Mouse (Mus musculus) hindbrain, postnatal 0 days (tissue): Measurements from ENCODE around the gene Mylk2. TPM values are rescaled to one million over a fixed set of nuclear protein-coding genes. Genes with fewer than 3 reads are reported as not detected.

Source experiments
- ATAC-seq: fragments of 200-750 bp; cut with Nextera tagmentation; 2 replicates; pipeline ENCODE4 v1.8.0; 2017; ENCODE audit warnings: mild to moderate bottlenecking, moderate TSS enrichment, moderate library complexity
- DNase-seq: peaks from one replicate; pipeline ENCODE4 v3.0.0-alpha.2; 2015; ENCODE audit warnings: low spot score
- H3K27ac ChIP-seq: fragments of 300-500 bp; sonication (generic); 2 replicates; pipeline ENCODE4 v1.5.1; 2014; ENCODE audit warnings: mild to moderate bottlenecking
- H3K27me3 ChIP-seq: fragments of 300-500 bp; sonication (generic); 2 replicates; pipeline ENCODE4 v1.6.1; 2014; ENCODE audit warnings: low read length, mixed read lengths; ENCODE audit not compliant: insufficient read depth
- H3K36me3 ChIP-seq: fragments of 300-500 bp; sonication (generic); 2 replicates; pipeline ENCODE4 v1.6.1; 2014; ENCODE audit warnings: low read length, mixed read lengths; ENCODE audit not compliant: insufficient read depth
- H3K4me1 ChIP-seq: fragments of 300-500 bp; sonication (generic); 2 replicates; pipeline ENCODE4 v1.6.1; 2014; ENCODE audit warnings: antibody characterized with exemption, low read length, mixed read lengths; ENCODE audit not compliant: insufficient read depth
- H3K4me2 ChIP-seq: fragments of 300-500 bp; sonication (generic); 2 replicates; pipeline ENCODE4 v1.6.1; 2014; ENCODE audit warnings: low read depth, mild to moderate bottlenecking, low read length, moderate library complexity, mixed read lengths
- H3K4me3 ChIP-seq: fragments of 300-500 bp; sonication (generic); 2 replicates; pipeline ENCODE4 v1.5.1; 2014; ENCODE audit warnings: low read length
- H3K9ac ChIP-seq: fragments of 300-500 bp; sonication (generic); replicated peaks from 2 replicates; pipeline ENCODE4 v1.6.1; 2014; ENCODE audit warnings: mild to moderate bottlenecking, low read length, moderate library complexity, mixed read lengths
- H3K9me3 ChIP-seq: fragments of 300-500 bp; sonication (generic); 2 replicates; pipeline ENCODE4 v1.6.1; 2016; ENCODE audit warnings: low read length, mixed read lengths
- CTCF ChIP-seq: IDR thresholded peaks from 2 replicates; pipeline ENCODE4 v1.5.1; 2016; ENCODE audit warnings: antibody characterized with exemption, control low read depth, low read depth
- WGBS: fragments of 180-500 bp; shearing (Covaris S2); extraction: QIAGEN DNeasy Blood & Tissue Kit; methylation state at CpG from one replicate; pipeline ENCODE4 v1.1.7; 2014; 5-methylcytosine and 5-hydroxymethylcytosine counted together
- polyA plus RNA-seq: library from polyadenylated mRNA; unstranded; fragments of >200 nt; fragmentation: Nextera tagmentation; extraction: Ambion mirVana; gene quantifications from 2 replicates; pipeline ENCODE4 v1.2.1, GENCODE M21; 2015
- total RNA-seq: library from RNA; depleted of rRNA; stranded (reverse); fragments of >200 nt; gene quantifications from 2 replicates; pipeline ENCODE4 v1.2.3, GENCODE M21; 2014; rRNA removed

Gene Mylk2
- total RNA-seq (0.14 and 0.58 TPM in 2 replicates), polyA plus RNA-seq (0.08 and 0.20 TPM in 2 replicates)

- DNase-seq, result no peak
- no peak within 1 kb of the TSS for H3K27ac ChIP-seq
- H3K27me3 ChIP-seq, result peaks cover 8% of the 10 kb centered on the region; the same call in 1 of the 2 replicates
- no peaks in the 10 kb centered on the region for H3K9me3 ChIP-seq
- no peak within 1 kb of the TSS for H3K4me2 ChIP-seq
- no peak within 1 kb of the TSS for H3K4me3 ChIP-seq
- TF ChIP-seq CTCF, result no peak
- no peak within 1 kb of the TSS for H3K9ac ChIP-seq
- H3K4me1 ChIP-seq, result peaks cover 5% of the 10 kb centered on the region; the same call in 1 of the 2 replicates
- no peak for ATAC-seq
- no peaks in the 10 kb centered on the region for H3K36me3 ChIP-seq
- WGBS, result 20% methylated on average over 12 of the region's 12 CpGs
These were observed at the start of gene Mylk2 for GRCm38 (mm10) chr2:152911031-152911430. Gene Mylk2 (plus strand): TSS chr2:152911352.

- 91% methylated on average over 1 of the region's 1 CpGs for WGBS
- Histone ChIP-seq H3K4me2 (no peak overlapping the region), H3K36me3 (no peaks in the 10 kb centered on the region)
These were observed 49.3 kb upstream of the Mylk2 start for GRCm38 (mm10) chr2:152861891-152862290.

GRCm38 (mm10) chr2:152862638-152863037, 48.5 kb upstream of the Mylk2 start:
- WGBS, result 77% methylated on average over 3 of the region's 3 CpGs
- TF ChIP-seq CTCF, result no peak
- Histone ChIP-seq H3K9me3 (no peaks in the 10 kb centered on the region), H3K27ac (no peak overlapping the region), H3K36me3 (no peaks in the 10 kb centered on the region), H3K4me1 (no peaks in the 10 kb centered on the region), H3K9ac (no peak overlapping the region), H3K4me3 (no peak overlapping the region), H3K4me2 (no peak overlapping the region), H3K27me3 (no peaks in the 10 kb centered on the region)
- ATAC-seq (no peak), DNase-seq (no peak)

More at GRCm38 (mm10) chr2:152861891-152862290, 49.3 kb upstream of the Mylk2 start:
- TF ChIP-seq CTCF, result no peak
- H3K4me3 ChIP-seq, result no peak overlapping the region
- H3K27ac ChIP-seq, result no peak overlapping the region
- H3K9me3 ChIP-seq, result no peaks in the 10 kb centered on the region
- H3K9ac ChIP-seq, result no peak overlapping the region
- H3K27me3 ChIP-seq, result no peaks in the 10 kb centered on the region
- ATAC-seq (no peak), DNase-seq (no peak)
- H3K4me1 ChIP-seq, result no peaks in the 10 kb centered on the region

GRCm38 (mm10) chr2:152863346-152863745, 47.8 kb upstream of the Mylk2 start:
- no peak overlapping the region for H3K27ac ChIP-seq
- no peak for TF ChIP-seq CTCF
- no peaks in the 10 kb centered on the region for H3K36me3 ChIP-seq
- no peak overlapping the region for H3K4me2 ChIP-seq
- 93% methylated on average over 6 of the region's 6 CpGs for WGBS
- H3K9me3 ChIP-seq, result no peaks in the 10 kb centered on the region
- no peaks in the 10 kb centered on the region for H3K27me3 ChIP-seq
- no peaks in the 10 kb centered on the region for H3K4me1 ChIP-seq
- DNase-seq (no peak), ATAC-seq (no peak)
- no peak overlapping the region for H3K9ac ChIP-seq
- no peak overlapping the region for H3K4me3 ChIP-seq

GRCm38 (mm10) chr2:152878239-152878638, 32.9 kb upstream of the Mylk2 start:
- Histone ChIP-seq H3K9ac (no peak overlapping the region), H3K36me3 (peaks cover 8% of the 10 kb centered on the region; the same call in 1 of the 2 replicates), H3K4me1 (no peaks in the 10 kb centered on the region), H3K9me3 (no peaks in the 10 kb centered on the region), H3K27me3 (no peaks in the 10 kb centered on the region), H3K4me2 (no peak overlapping the region), H3K27ac (no peak overlapping the region), H3K4me3 (no peak overlapping the region)
- TF ChIP-seq CTCF, result no peak
- ATAC-seq (no peak), DNase-seq (no peak)
- WGBS, result 98% methylated on average over 3 of the region's 3 CpGs

GRCm38 (mm10) chr2:152880898-152881297, 30.3 kb upstream of the Mylk2 start:
- ATAC-seq (no peak), DNase-seq (no peak)
- no peak overlapping the region for H3K9ac ChIP-seq
- H3K27me3 ChIP-seq, result no peaks in the 10 kb centered on the region
- 87% methylated on average over 13 of the region's 13 CpGs for WGBS
- TF ChIP-seq CTCF, result no peak
- no peak overlapping the region for H3K4me2 ChIP-seq
- no peaks in the 10 kb centered on the region for H3K9me3 ChIP-seq
- peaks cover 8% of the 10 kb centered on the region; the same call in 1 of the 2 replicates for H3K36me3 ChIP-seq
- no peak overlapping the region for H3K4me3 ChIP-seq
- no peaks in the 10 kb centered on the region for H3K4me1 ChIP-seq
- no peak overlapping the region for H3K27ac ChIP-seq

GRCm38 (mm10) chr2:152884101-152884645, 27.0 kb upstream of the Mylk2 start:
- H3K36me3 ChIP-seq, result peaks cover 11% of the 10 kb centered on the region; the same call in 1 of the 2 replicates
- ATAC-seq (no peak), DNase-seq (no peak)
- no peak overlapping the region for H3K4me3 ChIP-seq
- H3K9me3 ChIP-seq, result no peaks in the 10 kb centered on the region
- WGBS, result 94% methylated on average over 6 of the region's 6 CpGs
- TF ChIP-seq CTCF, result no peak
- H3K4me2 ChIP-seq, result no peak overlapping the region
- H3K9ac ChIP-seq, result no peak overlapping the region
- no peaks in the 10 kb centered on the region for H3K27me3 ChIP-seq
- H3K4me1 ChIP-seq, result no peaks in the 10 kb centered on the region
- no peak overlapping the region for H3K27ac ChIP-seq
